Mouse (Mus musculus) large intestine, adult 2 months (tissue): ENCODE measurements around the gene Ptprn2. TPM values are rescaled to one million over a fixed set of nuclear protein-coding genes. Genes with fewer than 3 reads are reported as not detected.

Source experiments
- DNase-seq: peaks from one replicate; pipeline ENCODE4 v3.0.0-alpha.2; 2012; ENCODE audit warnings: low read depth, low spot score
- WGBS: fragments of 180-500 bp; shearing (Covaris S2); methylation state at CpG from one replicate; pipeline ENCODE4 v1.1.7; 2018; 5-methylcytosine and 5-hydroxymethylcytosine counted together
- polyA plus RNA-seq: library from polyadenylated mRNA; depleted of rRNA; stranded (reverse); fragments of >200 nt; gene quantifications from 2 replicates; pipeline ENCODE4 v1.2.3, GENCODE M21; 2012; rRNA removed

Ptprn2 gene
- 11.6 and 14.2 TPM in 2 replicates for polyA plus RNA-seq

GRCm38 (mm10) chr12:116485591-116486403, at the start of gene Ptprn2:
TSS of gene Ptprn2 (plus strand) at chr12:116485720.
- WGBS, result under 1% methylated on average over 86 of the region's 86 CpGs
- no peak for DNase-seq

DNA sequence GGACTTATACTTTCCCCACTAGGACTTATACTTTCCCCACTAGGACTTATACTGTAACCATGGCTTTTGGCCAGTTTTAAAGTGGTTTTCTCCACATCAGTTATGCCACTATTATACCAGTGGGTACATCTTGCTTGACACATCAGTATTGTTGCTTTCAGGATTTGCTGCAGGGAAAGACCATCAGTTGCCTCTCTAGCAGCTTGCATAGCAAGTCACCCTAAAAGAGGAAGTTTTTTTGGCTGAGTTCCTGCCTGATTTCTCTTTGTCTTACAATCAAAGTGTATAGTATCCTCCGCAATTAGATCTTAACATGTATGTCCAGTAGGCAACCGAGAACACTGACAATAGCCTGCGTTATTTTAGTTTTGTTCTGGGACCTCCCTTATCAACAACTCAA, 49.4 kb upstream of the Ptprn2 start:
- WGBS, result 90% methylated on average over 3 of the region's 3 CpGs
- no peak for DNase-seq

DNA sequence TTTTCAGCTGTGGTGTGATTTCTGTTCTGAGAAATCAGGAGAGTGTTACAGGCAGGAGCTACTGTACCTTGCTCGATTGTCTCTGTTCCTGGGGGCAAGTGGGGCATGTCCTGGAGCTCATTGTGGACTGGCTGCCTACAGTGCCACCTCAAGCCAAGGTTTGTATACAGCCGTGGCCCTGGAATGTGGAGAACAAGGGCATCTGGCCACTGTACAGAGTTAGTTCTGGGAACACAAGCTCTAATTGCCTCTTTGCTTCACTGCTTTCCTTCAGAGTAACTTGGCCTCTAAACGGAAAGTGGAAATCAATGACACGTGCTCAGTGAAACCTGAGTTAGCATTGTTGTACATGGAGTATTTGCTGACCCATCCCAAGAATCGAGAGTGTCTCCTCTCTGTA, 46.9 kb upstream of the Ptprn2 start:
- DNase-seq, result no peak
- 86% methylated on average over 5 of the region's 5 CpGs for WGBS

- WGBS, result 55% methylated on average over 3 of the region's 3 CpGs
- no peak for DNase-seq
Observed at GRCm38 (mm10) chr12:116442184-116442583, 43.3 kb upstream of the Ptprn2 start.

DNA sequence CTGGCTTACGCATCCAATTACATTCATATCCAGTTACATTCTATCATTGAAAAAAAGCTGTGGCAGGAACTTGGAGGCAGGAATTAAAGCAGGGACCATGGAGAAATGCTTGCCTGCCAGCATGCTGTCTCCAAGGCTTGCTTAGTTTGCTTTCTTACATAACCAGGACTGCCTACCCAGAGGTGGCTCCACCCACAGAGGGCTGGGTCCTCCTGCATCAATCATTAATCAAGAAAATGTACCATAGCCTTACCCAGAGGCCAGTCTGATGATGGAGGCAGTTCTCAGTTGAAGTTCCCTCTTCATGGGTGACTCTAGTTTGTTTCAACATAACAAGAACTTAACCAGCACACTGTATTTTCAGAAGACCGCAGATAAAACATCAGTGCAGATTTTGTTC, 36.0 kb upstream of the Ptprn2 start:
- WGBS, result 93% methylated on average over 2 of the region's 2 CpGs
- no peak for DNase-seq

GRCm38 (mm10) chr12:116460379-116461065, 25.0 kb upstream of the Ptprn2 start:
- no peak for DNase-seq
- WGBS, result 83% methylated on average over 6 of the region's 6 CpGs

GRCm38 (mm10) chr12:116467030-116467429, 18.5 kb upstream of the Ptprn2 start:
- no peak for DNase-seq
- WGBS, result 65% methylated on average over 5 of the region's 5 CpGs

DNA sequence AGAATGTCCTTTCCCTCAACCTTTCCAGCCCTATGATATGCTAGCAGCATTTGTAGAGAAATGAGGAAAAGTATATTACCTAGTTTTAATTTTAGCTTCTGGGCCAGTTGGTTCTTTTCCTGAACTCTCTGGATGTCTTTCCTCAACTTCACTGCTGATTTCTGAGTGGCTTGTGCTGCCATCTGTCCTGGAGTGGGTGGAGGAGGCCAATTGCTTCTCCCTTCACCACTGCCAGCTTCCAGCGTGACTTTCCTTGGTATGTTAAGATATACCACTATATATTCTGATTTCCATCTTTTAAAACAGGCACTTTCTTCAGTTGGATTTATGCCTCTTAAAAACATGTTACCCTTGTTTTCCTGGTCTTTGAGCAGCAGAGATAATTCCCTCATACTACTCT, 17.2 kb upstream of the Ptprn2 start:
- WGBS, result 78% methylated on average over 1 of the region's 1 CpGs
- no peak for DNase-seq

DNA sequence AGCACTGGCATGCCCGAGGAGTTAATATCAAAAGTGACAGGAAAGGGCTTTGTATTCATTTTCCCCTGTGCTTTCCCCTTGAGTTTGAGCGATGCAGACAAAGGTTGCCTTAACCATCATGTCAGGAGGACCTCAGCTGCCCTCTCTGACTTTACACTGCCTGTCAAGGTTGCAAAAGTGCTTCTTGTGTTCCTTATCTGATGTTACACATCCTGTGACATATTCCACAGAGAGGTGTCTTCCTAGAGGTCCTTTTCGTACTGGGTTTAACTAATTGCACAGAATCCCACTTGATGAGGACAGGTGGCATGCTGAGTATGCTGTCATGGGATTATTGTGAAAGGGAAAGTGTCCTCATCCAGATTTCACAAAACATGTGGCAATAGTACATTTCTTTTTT, 16.4 kb upstream of the Ptprn2 start:
- DNase-seq, result no peak
- 93% methylated on average over 3 of the region's 3 CpGs for WGBS

- no peak for DNase-seq
- 70% methylated on average over 2 of the region's 2 CpGs for WGBS
Observed at GRCm38 (mm10) chr12:116473264-116473663, 12.3 kb upstream of the Ptprn2 start.

DNA sequence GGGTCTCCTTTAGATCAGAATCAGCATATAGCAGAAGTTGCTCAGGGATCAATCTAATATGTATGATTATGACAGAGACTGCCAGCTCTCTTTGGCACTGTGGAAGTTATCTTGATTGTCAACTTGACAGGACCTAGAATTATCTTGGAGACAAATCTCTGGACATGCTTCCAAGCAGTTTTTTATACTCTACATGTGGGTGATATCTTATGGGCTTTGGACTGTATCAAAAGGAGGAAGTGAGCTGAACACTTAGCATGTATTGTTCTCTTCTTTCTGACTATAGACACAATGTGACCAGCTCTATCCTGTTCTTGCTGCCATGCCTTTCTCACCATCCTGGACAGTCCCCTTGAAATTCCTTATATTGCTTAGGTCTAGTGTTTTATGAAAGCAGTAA, 11.8 kb upstream of the Ptprn2 start:
- DNase-seq, result no peak

DNA sequence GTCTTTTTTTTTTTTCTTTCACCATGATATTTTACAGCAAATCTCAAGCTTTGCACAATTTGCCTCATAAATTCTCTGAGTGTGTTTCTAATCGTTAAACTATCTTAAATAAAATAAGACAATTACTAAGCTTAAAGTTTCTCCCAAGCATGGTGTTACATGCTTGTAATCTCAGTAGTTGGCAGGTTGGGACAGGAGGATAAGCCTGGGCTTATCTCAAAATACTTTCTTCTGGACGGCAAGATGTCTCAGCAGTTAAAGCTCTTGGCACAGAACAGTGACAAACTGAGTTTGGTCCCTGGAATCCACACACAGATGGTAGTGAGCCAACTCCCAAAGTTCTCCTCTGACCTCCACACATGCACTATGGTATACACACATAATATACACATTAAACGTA, 10.8 kb upstream of the Ptprn2 start:
- DNase-seq, result no peak
- 54% methylated on average over 3 of the region's 3 CpGs for WGBS

GRCm38 (mm10) chr12:116478771-116479170, 6.7 kb upstream of the Ptprn2 start:
- DNase-seq, result no peak
- WGBS, result 42% methylated on average over 1 of the region's 1 CpGs

DNA sequence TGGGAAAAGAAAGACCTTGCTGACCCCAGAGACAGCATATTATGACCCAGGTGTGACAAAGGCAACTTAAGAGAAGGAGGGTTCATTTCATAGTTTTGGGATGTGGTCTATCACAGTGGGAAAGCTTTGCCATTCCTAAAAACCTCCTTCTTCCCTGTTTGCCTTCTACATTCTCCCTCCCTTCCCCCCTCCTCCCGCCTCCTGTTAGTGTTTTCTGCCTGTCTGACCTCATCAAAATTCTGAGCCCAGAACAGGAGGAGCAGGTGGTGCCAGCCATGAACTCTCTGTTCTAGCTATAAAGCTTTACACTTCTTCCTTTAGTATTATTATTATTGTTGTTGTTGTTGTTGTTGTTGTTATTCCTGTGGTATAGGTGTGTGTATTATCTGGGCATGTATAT, 3.6 kb upstream of the Ptprn2 start:
- 70% methylated on average over 1 of the region's 1 CpGs for WGBS

DNA sequence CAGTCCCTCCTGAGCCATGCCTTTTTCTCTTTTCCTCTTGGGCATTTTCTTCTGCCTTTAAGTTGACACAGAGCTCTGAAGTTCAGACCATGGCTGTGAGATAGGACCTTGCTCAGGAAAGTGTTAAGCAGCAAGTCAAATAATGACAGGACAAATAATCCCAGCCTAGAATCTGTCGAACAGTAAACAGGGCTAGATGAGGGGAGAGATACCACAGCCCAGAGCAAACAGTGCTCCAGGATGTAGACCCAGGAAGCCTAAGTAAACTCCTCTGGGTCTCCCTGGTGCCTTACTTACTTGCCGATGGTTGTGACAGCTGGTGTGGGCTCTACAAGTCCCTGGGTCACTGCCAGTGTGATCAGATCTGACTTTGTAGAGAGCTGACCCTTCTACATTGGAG, 1.9 kb upstream of the Ptprn2 start:
- WGBS, result 18% methylated on average over 2 of the region's 2 CpGs
- no peak for DNase-seq

More for the DNA sequence above, 3.6 kb upstream of the Ptprn2 start:
- DNase-seq, result no peak

GRCm38 (mm10) chr12:116484991-116485390, 529 bp upstream of the Ptprn2 start:
- 70% methylated on average over 8 of the region's 8 CpGs for WGBS

GRCm38 (mm10) chr12:116486404-116486730, 847 bp downstream of the Ptprn2 start:
- 6% methylated on average over 10 of the region's 10 CpGs for WGBS
- DNase-seq, result no peak

More at GRCm38 (mm10) chr12:116484991-116485390, 529 bp upstream of the Ptprn2 start:
- no peak for DNase-seq

GRCm38 (mm10) chr12:116488836-116489235, 3.3 kb downstream of the Ptprn2 start:
- WGBS, result 66% methylated on average over 8 of the region's 8 CpGs
- no peak for DNase-seq

GRCm38 (mm10) chr12:116490575-116491356, 5.2 kb downstream of the Ptprn2 start:
- 61% methylated on average over 5 of the region's 5 CpGs for WGBS
- DNase-seq, result no peak

DNA sequence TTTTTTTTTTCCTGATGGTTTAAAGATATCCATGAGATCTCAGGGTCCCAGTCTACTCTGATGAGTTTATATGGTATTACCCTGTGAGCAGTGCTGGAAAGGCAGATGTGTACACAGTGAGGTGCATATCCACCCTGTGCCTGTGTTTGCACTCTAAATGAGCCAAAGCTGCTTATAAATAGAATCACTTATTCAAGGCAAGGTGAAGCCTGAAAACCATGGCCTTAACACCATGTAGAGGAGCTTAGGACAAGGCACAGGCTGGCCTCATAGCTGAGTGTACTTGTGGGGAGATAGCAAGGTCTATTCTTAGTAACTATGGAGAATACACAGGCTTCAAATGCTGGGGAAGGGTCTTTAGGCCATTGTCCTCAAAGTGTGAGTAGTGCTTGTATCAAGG, 13.1 kb downstream of the Ptprn2 start:
- no peak for DNase-seq

DNA sequence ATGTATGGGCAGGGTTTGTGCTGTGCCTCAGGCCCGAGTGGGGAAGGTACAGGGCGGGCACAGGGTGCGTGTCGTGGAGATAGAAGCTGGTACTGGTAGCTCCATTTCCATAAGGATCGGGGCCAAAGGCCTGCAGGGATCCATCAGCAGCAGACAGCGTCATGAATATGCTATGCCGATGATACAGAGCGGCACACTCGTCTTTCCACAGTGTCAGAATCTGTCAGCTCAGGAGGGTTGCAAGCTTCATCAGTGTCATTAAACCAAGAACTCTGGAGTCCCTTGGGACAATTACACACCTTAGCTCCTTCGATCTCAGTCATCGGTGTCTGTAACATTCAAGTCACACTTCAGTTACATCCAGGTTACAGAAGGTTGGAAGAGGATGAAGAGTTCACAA, 15.1 kb downstream of the Ptprn2 start:
- DNase-seq, result no peak
- 73% methylated on average over 11 of the region's 11 CpGs for WGBS
